Mouse (Mus musculus) neural tube, embryonic 12.5 days (tissue): ENCODE results near the gene Parl. TPM values are rescaled to one million over a fixed set of nuclear protein-coding genes. Genes with fewer than 3 reads are reported as not detected.

Experiments
- ATAC-seq: fragments of 200-750 bp; cut with Nextera tagmentation; 2 replicates; pipeline ENCODE4 v1.8.0; 2017; ENCODE audit warnings: low read depth, mild to moderate bottlenecking, moderate TSS enrichment, moderate library complexity; ENCODE audit not compliant: low FRiP score
- H3K27ac ChIP-seq: fragments of 300-500 bp; sonication (generic); 2 replicates; pipeline ENCODE4 v1.5.1; 2016
- H3K27me3 ChIP-seq: fragments of 300-500 bp; sonication (generic); replicated peaks from 2 replicates; pipeline ENCODE4 v1.6.1; 2016; ENCODE audit warnings: mild to moderate bottlenecking
- H3K36me3 ChIP-seq: fragments of 300-500 bp; sonication (generic); 2 replicates; pipeline ENCODE4 v1.6.1; 2016; ENCODE audit warnings: mild to moderate bottlenecking
- H3K4me1 ChIP-seq: fragments of 300-500 bp; sonication (generic); 2 replicates; pipeline ENCODE4 v1.6.1; 2016
- H3K4me2 ChIP-seq: fragments of 300-500 bp; sonication (generic); replicated peaks from 2 replicates; pipeline ENCODE4 v1.6.1; 2016; ENCODE audit warnings: mild to moderate bottlenecking
- H3K4me3 ChIP-seq: fragments of 300-500 bp; sonication (generic); 2 replicates; pipeline ENCODE4 v1.5.1; 2016
- H3K9ac ChIP-seq: fragments of 300-500 bp; sonication (generic); 2 replicates; pipeline ENCODE4 v1.6.1; 2016; ENCODE audit warnings: mild to moderate bottlenecking
- H3K9me3 ChIP-seq: fragments of 300-500 bp; sonication (generic); 2 replicates; pipeline ENCODE4 v1.6.1; 2016; ENCODE audit warnings: mild to moderate bottlenecking
- WGBS: fragments of 180-500 bp; shearing (Covaris S2); methylation state at CpG from one replicate; pipeline ENCODE4 v1.1.7; 2016; 5-methylcytosine and 5-hydroxymethylcytosine counted together
- polyA plus RNA-seq: library from polyadenylated mRNA; unstranded; fragments of >200 nt; fragmentation: Nextera tagmentation; extraction: Ambion mirVana; gene quantifications from 2 replicates; pipeline ENCODE4 v1.2.1, GENCODE M21; 2016

Parl gene
- polyA plus RNA-seq, result 91.7 and 98.8 TPM in 2 replicates

- peaks cover 18% of the 10 kb centered on the region for H3K4me1 ChIP-seq
- peak within 1 kb of the TSS; percentile 86 for H3K4me3 ChIP-seq
- peak within 1 kb of the TSS; percentile 76 for H3K9ac ChIP-seq
- peak; percentile 89 for ATAC-seq
- no peak within 1 kb of the TSS for H3K27ac ChIP-seq
- WGBS, result under 1% methylated on average over 52 of the region's 52 CpGs
- no peaks in the 10 kb centered on the region for H3K27me3 ChIP-seq
- H3K9me3 ChIP-seq, result no peaks in the 10 kb centered on the region
- H3K36me3 ChIP-seq, result peaks cover 10% of the 10 kb centered on the region
- H3K4me2 ChIP-seq, result peak within 1 kb of the TSS; percentile 73
Observed at GRCm38 (mm10) chr16:20301770-20302649, at the start of gene Parl. Gene Parl, minus strand, starts transcription at chr16:20302387.

DNA sequence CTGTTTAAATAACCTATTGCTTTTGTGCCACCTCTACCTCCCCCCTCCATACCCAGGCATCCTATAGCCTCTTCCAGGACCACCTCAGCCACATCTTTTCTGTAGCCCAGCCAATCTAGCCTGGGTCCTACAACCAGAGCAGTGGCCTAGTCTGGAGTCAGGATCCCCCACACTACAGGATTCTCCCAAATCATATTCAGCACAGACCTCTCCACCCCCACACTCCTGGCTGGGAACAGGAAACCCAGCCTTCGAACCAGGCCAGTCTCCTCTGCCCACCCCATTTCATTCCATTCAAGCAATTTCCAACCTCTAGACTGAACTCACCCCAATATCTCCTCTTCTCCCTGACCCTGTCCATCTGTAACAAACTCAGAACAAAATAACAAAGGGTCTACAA is 43.3 kb upstream of the Parl start:
- 96% methylated on average over 1 of the region's 1 CpGs for WGBS
- H3K36me3 ChIP-seq, result peaks cover 45% of the 10 kb centered on the region
- H3K27me3 ChIP-seq, result no peaks in the 10 kb centered on the region
- ATAC-seq, result no peak
- no peaks in the 10 kb centered on the region for H3K4me1 ChIP-seq
- H3K27ac ChIP-seq, result no peak overlapping the region
- H3K4me3 ChIP-seq, result no peak overlapping the region
- H3K4me2 ChIP-seq, result no peak overlapping the region
- no peaks in the 10 kb centered on the region for H3K9me3 ChIP-seq
- no peak overlapping the region for H3K9ac ChIP-seq

DNA sequence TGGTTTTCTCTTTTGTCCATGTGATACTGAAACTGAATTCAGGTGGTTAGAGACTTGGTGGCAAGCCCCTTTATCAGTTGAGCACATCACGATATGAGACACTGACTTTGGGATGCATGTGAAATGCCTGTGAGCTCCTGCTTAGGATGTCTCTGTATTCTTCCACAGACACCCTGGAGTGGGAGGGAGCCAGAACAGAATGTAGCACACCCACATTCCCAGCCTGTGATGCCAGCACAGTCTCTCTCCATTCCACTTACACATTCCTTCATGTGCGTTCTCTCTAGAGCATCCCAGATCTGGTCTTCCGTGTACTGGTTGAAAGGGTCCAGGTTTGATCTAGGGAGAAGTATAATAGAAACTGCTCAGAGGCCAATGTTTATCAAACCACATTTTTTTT is 36.4 kb upstream of the Parl start:
- no peaks in the 10 kb centered on the region for H3K9me3 ChIP-seq
- H3K36me3 ChIP-seq, result peaks cover 52% of the 10 kb centered on the region
- H3K27me3 ChIP-seq, result no peaks in the 10 kb centered on the region
- no peak overlapping the region for H3K9ac ChIP-seq
- no peak overlapping the region for H3K4me2 ChIP-seq
- 97% methylated on average over 3 of the region's 3 CpGs for WGBS
- H3K4me1 ChIP-seq, result no peaks in the 10 kb centered on the region
- H3K4me3 ChIP-seq, result no peak overlapping the region
- no peak for ATAC-seq
- H3K27ac ChIP-seq, result no peak overlapping the region

DNA sequence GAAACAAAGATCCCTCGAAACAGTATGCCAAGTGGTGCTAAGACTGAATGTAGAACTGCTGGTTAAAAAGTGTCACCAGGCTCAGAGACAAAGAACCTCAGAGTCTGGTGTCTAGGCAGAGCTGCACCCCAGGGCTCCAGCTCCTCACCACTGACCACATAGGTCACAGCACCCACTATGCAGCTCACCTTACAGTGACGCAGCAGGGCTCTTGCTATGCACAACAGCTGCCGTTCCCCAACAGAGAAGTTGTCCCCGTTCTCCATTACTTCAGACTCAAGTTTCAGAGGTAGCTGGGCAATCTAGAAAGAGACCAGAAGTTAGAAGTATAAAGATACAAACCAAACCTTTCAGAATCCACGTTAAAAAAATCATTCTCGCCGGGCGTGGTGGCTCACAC is 32.7 kb upstream of the Parl start:
- Histone ChIP-seq H3K4me1 (no peaks in the 10 kb centered on the region), H3K4me2 (no peak overlapping the region), H3K4me3 (no peak overlapping the region), H3K36me3 (peaks cover 67% of the 10 kb centered on the region), H3K9me3 (no peaks in the 10 kb centered on the region), H3K27ac (no peak overlapping the region), H3K27me3 (no peaks in the 10 kb centered on the region), H3K9ac (no peak overlapping the region)
- ATAC-seq, result no peak
- 96% methylated on average over 8 of the region's 8 CpGs for WGBS

GRCm38 (mm10) chr16:20328306-20328705 is 26.1 kb upstream of the Parl start:
- Histone ChIP-seq H3K4me2 (no peak overlapping the region), H3K27ac (no peak overlapping the region), H3K9me3 (no peaks in the 10 kb centered on the region), H3K36me3 (peaks cover 37% of the 10 kb centered on the region), H3K27me3 (no peaks in the 10 kb centered on the region), H3K4me1 (no peaks in the 10 kb centered on the region), H3K9ac (no peak overlapping the region), H3K4me3 (no peak overlapping the region)
- ATAC-seq, result no peak
- WGBS, result 95% methylated on average over 5 of the region's 5 CpGs

GRCm38 (mm10) chr16:20325286-20325685 is 23.1 kb upstream of the Parl start, which contains the start of gene Cyp2ab1:
Gene Cyp2ab1, minus strand, starts transcription at chr16:20325404.
- ATAC-seq, result no peak
- H3K4me3 ChIP-seq, result no peak within 1 kb of the TSS
- H3K4me1 ChIP-seq, result no peaks in the 10 kb centered on the region
- no peak within 1 kb of the TSS for H3K9ac ChIP-seq
- H3K27ac ChIP-seq, result no peak within 1 kb of the TSS
- peaks cover 13% of the 10 kb centered on the region for H3K36me3 ChIP-seq
- H3K9me3 ChIP-seq, result no peaks in the 10 kb centered on the region
- no peaks in the 10 kb centered on the region for H3K27me3 ChIP-seq
- no peak within 1 kb of the TSS for H3K4me2 ChIP-seq
- 77% methylated on average over 5 of the region's 5 CpGs for WGBS

GRCm38 (mm10) chr16:20323907-20324306 is 21.7 kb upstream of the Parl start:
- no peaks in the 10 kb centered on the region for H3K9me3 ChIP-seq
- H3K27ac ChIP-seq, result no peak overlapping the region
- no peaks in the 10 kb centered on the region for H3K27me3 ChIP-seq
- peaks cover 4% of the 10 kb centered on the region; the same call in 1 of the 2 replicates for H3K36me3 ChIP-seq
- no peak overlapping the region for H3K4me2 ChIP-seq
- H3K4me3 ChIP-seq, result no peak overlapping the region
- 79% methylated on average over 5 of the region's 5 CpGs for WGBS
- no peak for ATAC-seq
- H3K4me1 ChIP-seq, result no peaks in the 10 kb centered on the region
- no peak overlapping the region for H3K9ac ChIP-seq

DNA sequence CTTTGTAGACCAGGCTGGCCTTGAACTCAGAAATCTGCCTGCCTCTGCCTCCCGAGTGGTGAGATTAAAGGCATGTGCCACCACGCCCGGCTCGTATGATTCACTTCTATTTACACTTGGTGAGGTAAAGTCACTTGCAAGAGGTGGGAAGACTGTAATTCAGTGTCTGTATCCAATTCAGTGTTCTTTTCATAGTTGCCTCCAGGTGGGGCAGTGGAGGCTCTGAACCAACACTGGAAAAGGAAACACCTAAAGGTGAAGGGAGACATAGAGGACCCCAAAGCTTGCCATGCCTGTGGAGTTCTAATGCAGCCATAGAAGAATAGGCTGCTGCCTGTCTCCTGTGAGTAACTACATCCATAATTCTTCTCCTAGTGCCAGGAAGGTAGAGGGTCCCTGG is 20.1 kb upstream of the Parl start:
- ATAC-seq, result no peak
- whole genome bisulfite sequencing, result 90% methylated on average over 4 of the region's 4 CpGs
- no peak overlapping the region for H3K9ac ChIP-seq
- H3K9me3 ChIP-seq, result no peaks in the 10 kb centered on the region
- no peaks in the 10 kb centered on the region for H3K27me3 ChIP-seq
- H3K36me3 ChIP-seq, result no peaks in the 10 kb centered on the region
- no peak overlapping the region for H3K4me3 ChIP-seq
- H3K4me1 ChIP-seq, result no peaks in the 10 kb centered on the region
- no peak overlapping the region for H3K27ac ChIP-seq
- H3K4me2 ChIP-seq, result no peak overlapping the region

- Histone ChIP-seq H3K9ac (no peak overlapping the region), H3K27me3 (no peaks in the 10 kb centered on the region), H3K4me1 (no peaks in the 10 kb centered on the region), H3K4me3 (no peak overlapping the region), H3K27ac (no peak overlapping the region), H3K36me3 (no peaks in the 10 kb centered on the region), H3K4me2 (no peak overlapping the region), H3K9me3 (no peaks in the 10 kb centered on the region)
- no peak for ATAC-seq
- WGBS, result 93% methylated on average over 6 of the region's 6 CpGs
Observed at GRCm38 (mm10) chr16:20316770-20317169, 14.6 kb upstream of the Parl start.

DNA sequence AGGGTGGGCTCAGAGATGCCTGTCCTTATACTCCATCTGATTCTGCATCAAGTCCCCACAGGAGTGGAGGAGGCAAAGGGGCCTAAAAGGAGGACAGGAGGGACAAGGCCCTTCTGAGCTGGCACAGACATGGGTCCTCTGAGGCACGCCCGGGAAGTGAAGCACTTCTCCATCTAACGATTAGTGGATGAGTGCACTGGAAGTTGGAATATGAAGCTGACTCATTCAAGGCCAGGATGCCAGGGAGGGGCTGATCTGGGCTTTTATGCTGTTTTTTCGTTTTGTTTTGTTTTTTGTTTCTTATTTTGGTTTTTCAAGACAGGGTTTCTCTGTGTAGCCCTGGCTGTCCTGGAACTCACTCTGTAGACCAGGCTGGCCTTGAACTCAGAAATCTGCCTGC is 13.1 kb upstream of the Parl start:
- Histone ChIP-seq H3K9me3 (no peaks in the 10 kb centered on the region), H3K27me3 (no peaks in the 10 kb centered on the region), H3K36me3 (no peaks in the 10 kb centered on the region), H3K27ac (no peak overlapping the region), H3K9ac (no peak overlapping the region), H3K4me1 (no peaks in the 10 kb centered on the region), H3K4me2 (no peak overlapping the region), H3K4me3 (no peak overlapping the region)
- WGBS, result 91% methylated on average over 4 of the region's 4 CpGs
- ATAC-seq, result no peak

DNA sequence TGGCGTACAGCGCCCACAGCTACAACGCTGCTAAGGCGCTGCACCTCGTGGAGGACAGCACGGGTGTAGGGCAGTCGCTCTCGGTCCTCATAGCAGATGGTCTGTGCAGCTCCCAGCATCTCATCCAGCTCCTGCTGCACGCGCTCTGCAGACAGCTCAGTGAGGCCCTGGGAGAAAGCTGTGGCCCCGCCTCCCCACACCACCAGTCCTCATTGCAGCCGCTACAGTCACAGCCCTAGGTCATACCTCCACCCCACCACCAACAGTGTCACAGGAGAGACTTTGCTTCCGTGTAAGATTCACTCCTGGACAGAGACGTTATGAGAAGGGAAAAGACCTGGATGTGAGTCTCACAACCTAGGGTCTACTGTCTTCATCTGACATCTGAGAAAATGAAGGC is 10.1 kb upstream of the Parl start:
- Histone ChIP-seq H3K4me2 (no peak overlapping the region), H3K4me1 (no peaks in the 10 kb centered on the region), H3K9me3 (no peaks in the 10 kb centered on the region), H3K9ac (no peak overlapping the region), H3K36me3 (no peaks in the 10 kb centered on the region), H3K27me3 (no peaks in the 10 kb centered on the region), H3K27ac (no peak overlapping the region), H3K4me3 (no peak overlapping the region)
- WGBS, result 64% methylated on average over 14 of the region's 14 CpGs
- ATAC-seq, result no peak

DNA sequence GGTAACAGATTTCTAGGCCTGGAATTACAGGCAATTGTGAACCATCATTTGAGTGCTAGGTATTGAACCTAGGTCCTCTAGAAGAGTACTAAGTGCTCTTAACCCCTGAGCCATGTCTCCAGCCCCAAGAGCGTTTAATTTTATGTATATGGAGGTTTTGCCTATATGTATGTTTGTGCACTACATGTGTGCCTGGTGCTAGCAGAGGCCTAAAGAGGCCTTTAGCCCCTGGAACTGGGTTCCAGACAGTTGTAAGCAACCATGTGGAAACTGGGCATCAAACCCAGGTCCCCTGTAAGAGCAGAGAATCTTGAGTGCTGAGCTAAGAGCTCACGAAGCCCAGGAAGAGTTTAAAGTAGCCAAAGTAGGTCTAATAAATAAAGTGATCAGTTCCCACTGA is 2.1 kb downstream of the Parl start:
- 98% methylated on average over 2 of the region's 2 CpGs for WGBS

DNA sequence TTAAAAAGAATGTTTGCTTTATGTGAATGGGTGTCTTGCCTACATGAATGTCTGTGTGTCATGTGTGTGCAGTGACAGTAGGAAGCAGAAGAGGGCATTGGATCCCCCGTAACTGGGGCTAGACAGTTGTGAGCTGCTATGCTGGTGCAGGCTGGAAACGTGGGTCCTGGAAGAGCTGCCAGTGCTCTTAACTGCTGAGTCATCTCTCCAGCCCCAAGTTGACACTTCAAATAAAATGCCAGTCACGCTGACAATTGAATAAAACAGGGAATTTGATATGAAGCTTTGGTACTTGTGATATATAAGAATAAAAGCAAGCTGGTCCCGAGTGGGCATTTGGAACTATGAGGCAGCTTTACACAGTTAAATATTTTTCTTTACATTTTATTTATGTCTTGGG is 21.9 kb downstream of the Parl start:
- WGBS, result 89% methylated on average over 4 of the region's 4 CpGs

More for the DNA sequence above, 2.1 kb downstream of the Parl start:
- no peak for ATAC-seq
- H3K36me3 ChIP-seq, result peaks cover 26% of the 10 kb centered on the region
- no peak overlapping the region for H3K9ac ChIP-seq
- H3K9me3 ChIP-seq, result no peaks in the 10 kb centered on the region
- peak overlapping the region; percentile 73; the same call in 1 of the 2 replicates for H3K4me2 ChIP-seq
- no peak overlapping the region for H3K4me3 ChIP-seq
- H3K27me3 ChIP-seq, result no peaks in the 10 kb centered on the region
- peaks cover 18% of the 10 kb centered on the region for H3K4me1 ChIP-seq
- no peak overlapping the region for H3K27ac ChIP-seq

More for the DNA sequence above, 21.9 kb downstream of the Parl start:
- no peak overlapping the region for H3K4me3 ChIP-seq
- H3K27me3 ChIP-seq, result no peaks in the 10 kb centered on the region
- H3K36me3 ChIP-seq, result peaks cover 69% of the 10 kb centered on the region
- H3K4me1 ChIP-seq, result no peaks in the 10 kb centered on the region
- no peak for ATAC-seq
- no peaks in the 10 kb centered on the region for H3K9me3 ChIP-seq
- no peak overlapping the region for H3K9ac ChIP-seq
- no peak overlapping the region for H3K4me2 ChIP-seq
- no peak overlapping the region for H3K27ac ChIP-seq
